Mouse (Mus musculus): ENCODE data around the gene Nrip1. TPM values are rescaled to one million over a fixed set of nuclear protein-coding genes. Genes with fewer than 3 reads are reported as not detected.

Gene Nrip1
- polyA plus RNA-seq, 1 experiment from 2014 or later: 38.9 TPM

- 64% methylated on average over 8 of the region's 8 CpGs for WGBS
- Histone ChIP-seq H3K9ac (no peak overlapping the region), H3K27ac (no peak overlapping the region), H3K27me3 (replicated peaks) (no peaks in the 10 kb centered on the region), H3K9me3 (no peaks in the 10 kb centered on the region), H3K4me1 (no peaks in the 10 kb centered on the region), H3K4me3 (no peak overlapping the region), H3K36me3 (no peaks in the 10 kb centered on the region), H3K4me2 (replicated peaks) (no peak overlapping the region)
- ATAC-seq (ENCODE audit: low FRiP score, low read depth): no peak
Measured at GRCm38 (mm10) chr16:76301037-76301727, 72.4 kb downstream of the Nrip1 start.

GRCm38 (mm10) chr16:76300452-76300851, 73.2 kb downstream of the Nrip1 start:
- Histone ChIP-seq H3K9me3 (no peaks in the 10 kb centered on the region), H3K27ac (no peak overlapping the region), H3K4me2 (replicated peaks) (no peak overlapping the region), H3K27me3 (replicated peaks) (no peaks in the 10 kb centered on the region), H3K9ac (no peak overlapping the region), H3K36me3 (no peaks in the 10 kb centered on the region), H3K4me3 (no peak overlapping the region), H3K4me1 (no peaks in the 10 kb centered on the region)
- no peak for ATAC-seq (ENCODE audit: low FRiP score, low read depth)
- WGBS: 92% methylated on average over 6 of the region's 6 CpGs

GRCm38 (mm10) chr16:76299511-76299910, 74.1 kb downstream of the Nrip1 start:
- Histone ChIP-seq H3K9ac (no peak overlapping the region), H3K9me3 (no peaks in the 10 kb centered on the region), H3K36me3 (peaks cover 2% of the 10 kb centered on the region; the same call in 1 of the 2 replicates), H3K27ac (no peak overlapping the region), H3K4me2 (replicated peaks) (no peak overlapping the region), H3K27me3 (replicated peaks) (no peaks in the 10 kb centered on the region), H3K4me1 (no peaks in the 10 kb centered on the region), H3K4me3 (no peak overlapping the region)
- WGBS: 64% methylated on average over 2 of the region's 2 CpGs
- no peak for ATAC-seq (ENCODE audit: low FRiP score, low read depth)

DNA sequence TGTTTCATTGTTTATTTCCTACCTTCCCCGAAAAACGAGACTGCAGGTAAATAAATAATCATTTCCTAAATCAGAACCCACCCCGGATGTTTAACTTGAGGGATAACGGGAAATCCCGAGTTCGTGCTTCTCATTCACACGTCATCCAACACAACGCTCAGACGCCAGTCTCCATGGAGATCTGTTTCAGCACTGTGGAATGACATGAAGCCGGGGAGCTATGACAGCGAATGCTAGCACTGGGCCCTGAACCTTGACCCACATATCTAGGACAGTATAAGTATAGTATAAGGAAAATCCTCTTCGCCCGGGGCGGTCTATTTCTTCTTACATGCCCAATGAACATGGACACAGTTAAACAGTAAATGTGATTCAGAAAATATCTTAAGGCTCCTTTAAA, 78.3 kb downstream of the Nrip1 start:
- WGBS: 78% methylated on average over 14 of the region's 14 CpGs
- Histone ChIP-seq H3K4me3 (no peak overlapping the region), H3K27me3 (replicated peaks) (no peaks in the 10 kb centered on the region), H3K4me1 (no peaks in the 10 kb centered on the region), H3K9ac (no peak overlapping the region), H3K36me3 (peaks cover 38% of the 10 kb centered on the region), H3K9me3 (no peaks in the 10 kb centered on the region), H3K4me2 (replicated peaks) (no peak overlapping the region), H3K27ac (no peak overlapping the region)
- no peak for ATAC-seq (ENCODE audit: low FRiP score, low read depth)

DNA sequence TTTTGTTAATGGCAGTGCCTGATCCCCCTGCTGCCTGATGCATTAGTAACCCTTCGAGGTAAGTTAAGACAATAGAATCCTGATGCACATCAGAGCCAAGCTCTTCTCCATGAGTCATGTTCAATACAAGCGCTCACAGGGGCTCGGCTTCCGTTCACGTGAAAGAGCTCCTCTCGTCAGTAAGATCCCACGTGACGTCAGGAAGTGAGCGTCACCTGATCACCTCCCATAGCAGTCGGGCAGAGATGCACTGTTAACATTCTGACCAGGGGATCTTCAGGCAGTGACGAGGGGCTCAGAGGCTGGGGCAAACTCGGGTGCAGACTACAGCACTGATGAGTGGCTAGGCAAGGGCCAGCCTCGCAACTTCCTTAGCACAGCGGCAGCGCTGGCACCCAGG, 79.1 kb downstream of the Nrip1 start:
- Histone ChIP-seq H3K9me3 (no peaks in the 10 kb centered on the region), H3K36me3 (peaks cover 38% of the 10 kb centered on the region)
- WGBS: 88% methylated on average over 15 of the region's 15 CpGs

DNA sequence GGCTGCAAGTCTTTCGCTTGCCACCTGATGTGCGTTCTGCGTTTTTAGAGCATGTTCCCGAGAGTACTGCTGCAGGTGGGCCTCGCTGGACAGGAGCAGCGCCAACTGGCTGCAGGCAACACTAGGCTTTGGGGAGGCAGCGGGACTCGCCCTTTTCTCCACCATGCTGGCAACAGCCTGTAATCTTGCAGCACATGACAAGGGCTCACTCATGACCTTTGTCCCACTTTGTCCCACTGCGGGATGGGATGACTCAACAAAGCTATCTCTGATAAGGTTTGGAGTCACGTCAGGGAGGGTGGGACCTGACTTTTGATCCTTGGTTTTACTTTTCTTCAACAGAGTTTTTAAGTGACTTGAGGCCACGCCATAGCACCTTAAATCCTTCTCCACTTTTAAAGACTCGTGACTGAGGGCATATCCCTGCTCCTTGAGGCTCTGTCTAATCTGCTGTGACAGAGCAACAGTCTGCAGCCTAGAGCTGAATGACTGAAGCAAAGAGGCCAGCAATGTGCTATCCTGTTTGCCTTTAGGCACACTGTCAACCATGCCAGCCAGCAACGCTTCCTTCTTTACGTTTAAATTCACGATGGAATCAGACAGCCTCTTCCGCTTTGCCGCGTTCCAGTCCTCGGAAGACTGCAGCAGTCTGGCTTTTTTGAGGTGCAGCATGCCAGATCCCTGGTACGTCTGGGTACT, 79.7 kb downstream of the Nrip1 start:
- WGBS: 91% methylated on average over 20 of the region's 20 CpGs
- no peak for ATAC-seq (ENCODE audit: low FRiP score, low read depth)

More for the DNA sequence above, 79.1 kb downstream of the Nrip1 start:
- Histone ChIP-seq H3K27ac (no peak overlapping the region), H3K27me3 (replicated peaks) (no peaks in the 10 kb centered on the region), H3K4me3 (no peak overlapping the region), H3K4me2 (replicated peaks) (no peak overlapping the region), H3K4me1 (no peaks in the 10 kb centered on the region), H3K9ac (no peak overlapping the region)
- no peak for ATAC-seq (ENCODE audit: low FRiP score, low read depth)

GRCm38 (mm10) chr16:76293176-76293575, 80.5 kb downstream of the Nrip1 start:
- 96% methylated on average over 21 of the region's 21 CpGs for WGBS
- Histone ChIP-seq H3K27ac (no peak overlapping the region), H3K9ac (no peak overlapping the region), H3K4me2 (replicated peaks) (no peak overlapping the region), H3K36me3 (peaks cover 38% of the 10 kb centered on the region), H3K27me3 (replicated peaks) (no peaks in the 10 kb centered on the region), H3K4me3 (no peak overlapping the region), H3K4me1 (no peaks in the 10 kb centered on the region), H3K9me3 (no peaks in the 10 kb centered on the region)
- no peak for ATAC-seq (ENCODE audit: low FRiP score, low read depth)

More for the DNA sequence above, 79.7 kb downstream of the Nrip1 start:
- no peaks in the 10 kb centered on the region for H3K4me1 ChIP-seq
- H3K4me2 ChIP-seq (replicated peaks): no peak overlapping the region
- no peak overlapping the region for H3K9ac ChIP-seq
- no peaks in the 10 kb centered on the region for H3K9me3 ChIP-seq
- no peak overlapping the region for H3K4me3 ChIP-seq
- H3K36me3 ChIP-seq: peaks cover 38% of the 10 kb centered on the region
- no peaks in the 10 kb centered on the region for H3K27me3 ChIP-seq (replicated peaks)
- no peak overlapping the region for H3K27ac ChIP-seq

DNA sequence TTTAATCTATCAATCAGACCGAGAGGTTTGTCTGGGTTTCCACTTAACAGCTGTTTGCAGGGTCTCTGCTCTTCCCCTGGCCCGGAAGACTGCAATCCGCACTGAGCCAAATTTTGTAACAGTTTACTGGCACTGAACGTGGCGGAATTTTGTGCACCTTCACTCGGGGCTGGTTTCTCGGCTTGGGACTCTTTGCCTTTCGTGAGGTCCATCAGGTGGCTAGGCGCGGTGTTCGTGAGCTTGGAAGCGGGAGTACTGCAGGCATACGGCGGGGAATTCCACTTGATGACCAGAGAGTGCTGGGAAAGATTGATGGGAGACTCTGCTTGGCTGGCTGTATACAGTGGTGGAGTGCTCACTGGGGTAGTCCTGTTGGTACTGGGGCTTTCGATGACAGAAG, 81.0 kb downstream of the Nrip1 start:
- Histone ChIP-seq H3K27ac (no peak overlapping the region), H3K4me2 (replicated peaks) (no peak overlapping the region), H3K4me1 (no peaks in the 10 kb centered on the region), H3K27me3 (replicated peaks) (no peaks in the 10 kb centered on the region), H3K9me3 (no peaks in the 10 kb centered on the region), H3K9ac (no peak overlapping the region), H3K4me3 (no peak overlapping the region), H3K36me3 (peaks cover 38% of the 10 kb centered on the region)
- 93% methylated on average over 15 of the region's 15 CpGs for WGBS
- ATAC-seq (ENCODE audit: low FRiP score, low read depth): no peak

GRCm38 (mm10) chr16:76291366-76291765, 82.3 kb downstream of the Nrip1 start:
- WGBS: 93% methylated on average over 14 of the region's 14 CpGs
- Histone ChIP-seq H3K4me1 (no peaks in the 10 kb centered on the region), H3K4me2 (replicated peaks) (no peak overlapping the region), H3K9ac (no peak overlapping the region), H3K27me3 (replicated peaks) (no peaks in the 10 kb centered on the region), H3K36me3 (peaks cover 38% of the 10 kb centered on the region), H3K9me3 (no peaks in the 10 kb centered on the region), H3K27ac (no peak overlapping the region), H3K4me3 (no peak overlapping the region)
- ATAC-seq (ENCODE audit: low FRiP score, low read depth): no peak

DNA sequence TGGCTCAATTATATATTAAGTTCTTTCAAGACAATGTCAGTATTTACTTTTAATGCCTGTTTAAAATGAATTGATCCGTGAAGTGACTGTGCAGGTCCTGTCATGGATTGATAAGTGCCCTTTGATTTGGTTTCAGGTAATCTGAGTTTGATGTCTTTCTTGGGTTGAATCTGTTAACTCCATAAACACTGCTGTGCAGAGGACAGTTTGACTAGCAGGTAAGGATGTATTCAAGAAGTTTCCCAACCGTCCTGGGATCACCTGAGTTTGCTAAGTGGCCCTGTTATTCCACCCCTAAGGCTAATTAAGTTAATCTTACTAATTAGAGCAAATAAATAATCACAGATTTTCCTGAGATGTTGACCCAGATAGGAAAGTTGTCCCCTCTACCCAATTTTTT, 84.1 kb downstream of the Nrip1 start:
- Histone ChIP-seq H3K4me3 (no peak overlapping the region), H3K9me3 (no peaks in the 10 kb centered on the region), H3K27ac (no peak overlapping the region), H3K4me2 (replicated peaks) (no peak overlapping the region), H3K9ac (no peak overlapping the region), H3K4me1 (no peaks in the 10 kb centered on the region), H3K36me3 (peaks cover 35% of the 10 kb centered on the region), H3K27me3 (replicated peaks) (no peaks in the 10 kb centered on the region)
- no peak for ATAC-seq (ENCODE audit: low FRiP score, low read depth)
- WGBS: 84% methylated on average over 2 of the region's 2 CpGs

- ATAC-seq (ENCODE audit: low FRiP score, low read depth): no peak
- Histone ChIP-seq H3K4me2 (replicated peaks) (no peak overlapping the region), H3K4me3 (no peak overlapping the region), H3K36me3 (no peaks in the 10 kb centered on the region), H3K4me1 (no peaks in the 10 kb centered on the region), H3K9ac (no peak overlapping the region), H3K27ac (no peak overlapping the region), H3K9me3 (no peaks in the 10 kb centered on the region), H3K27me3 (replicated peaks) (no peaks in the 10 kb centered on the region)
- WGBS: 70% methylated on average over 3 of the region's 3 CpGs
Measured at GRCm38 (mm10) chr16:76283796-76284195, 89.8 kb downstream of the Nrip1 start.

GRCm38 (mm10) chr16:76281850-76282249, 91.8 kb downstream of the Nrip1 start:
- ATAC-seq (ENCODE audit: low FRiP score, low read depth): no peak
- Histone ChIP-seq H3K27ac (no peak overlapping the region), H3K9me3 (no peaks in the 10 kb centered on the region), H3K4me2 (replicated peaks) (no peak overlapping the region), H3K4me1 (no peaks in the 10 kb centered on the region), H3K36me3 (no peaks in the 10 kb centered on the region), H3K27me3 (replicated peaks) (no peaks in the 10 kb centered on the region), H3K4me3 (no peak overlapping the region), H3K9ac (no peak overlapping the region)
- WGBS: 90% methylated on average over 6 of the region's 6 CpGs

- H3K4me2 ChIP-seq (replicated peaks): no peak overlapping the region
- no peaks in the 10 kb centered on the region for H3K9me3 ChIP-seq
- no peaks in the 10 kb centered on the region for H3K4me1 ChIP-seq
- 91% methylated on average over 8 of the region's 8 CpGs for WGBS
- no peak overlapping the region for H3K27ac ChIP-seq
- H3K4me3 ChIP-seq: no peak overlapping the region
- no peaks in the 10 kb centered on the region for H3K36me3 ChIP-seq
- no peak overlapping the region for H3K9ac ChIP-seq
- no peaks in the 10 kb centered on the region for H3K27me3 ChIP-seq (replicated peaks)
- ATAC-seq (ENCODE audit: low FRiP score, low read depth): no peak
Measured at GRCm38 (mm10) chr16:76280365-76280764, 93.3 kb downstream of the Nrip1 start.
